Mouse (Mus musculus): ENCODE results near the gene Eqtn. TPM values are rescaled to one million over a fixed set of nuclear protein-coding genes. Genes with fewer than 3 reads are reported as not detected.

Gene Eqtn
- total RNA-seq (2017) = not detected in 2 replicates

DNA sequence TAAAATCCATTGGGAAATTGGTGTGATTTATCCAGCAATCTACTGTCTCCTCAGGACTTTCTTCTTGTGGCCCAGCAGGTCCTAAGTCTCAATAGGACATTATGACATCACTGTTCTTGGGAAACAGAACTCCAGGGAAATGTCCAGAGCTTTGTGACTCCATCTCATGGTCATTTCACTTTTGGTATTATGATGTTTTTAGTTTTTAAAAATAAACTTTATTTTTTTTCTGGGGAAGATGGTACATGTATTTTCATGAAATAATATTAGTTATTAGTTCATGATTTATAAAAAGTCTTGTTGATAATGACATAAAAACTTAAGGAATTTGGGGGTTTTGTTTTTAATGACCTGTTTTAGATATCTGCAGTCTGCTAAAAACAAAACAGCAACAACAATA is at the start of gene Eqtn:
Gene Eqtn, minus strand, starts transcription at position 101 of the 400 bp plus-strand sequence.
- ATAC-seq (replicated peaks; ENCODE audit: low read depth, poor library complexity, severe bottlenecking) = no peak

DNA sequence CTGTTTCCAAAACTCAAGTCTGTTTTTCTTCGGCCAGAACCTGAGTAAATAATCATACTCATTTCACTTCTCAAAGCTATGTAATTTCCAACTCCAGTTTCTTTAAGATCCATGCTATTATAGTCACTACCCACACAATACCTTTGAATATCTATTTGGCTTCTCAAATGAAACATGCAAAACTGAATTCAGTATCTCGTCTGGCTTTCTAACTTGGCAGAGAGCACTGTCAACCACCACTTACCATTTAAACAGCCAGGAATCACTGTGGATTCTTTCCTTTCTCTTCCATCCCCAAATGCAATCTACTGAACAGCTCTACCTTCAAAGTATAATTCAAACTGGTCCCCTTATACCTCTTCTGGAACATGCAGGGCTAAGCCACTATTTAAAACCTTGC is 44.7 kb upstream of the Eqtn start:
- ATAC-seq (replicated peaks; ENCODE audit: low read depth, poor library complexity, severe bottlenecking) = no peak

DNA sequence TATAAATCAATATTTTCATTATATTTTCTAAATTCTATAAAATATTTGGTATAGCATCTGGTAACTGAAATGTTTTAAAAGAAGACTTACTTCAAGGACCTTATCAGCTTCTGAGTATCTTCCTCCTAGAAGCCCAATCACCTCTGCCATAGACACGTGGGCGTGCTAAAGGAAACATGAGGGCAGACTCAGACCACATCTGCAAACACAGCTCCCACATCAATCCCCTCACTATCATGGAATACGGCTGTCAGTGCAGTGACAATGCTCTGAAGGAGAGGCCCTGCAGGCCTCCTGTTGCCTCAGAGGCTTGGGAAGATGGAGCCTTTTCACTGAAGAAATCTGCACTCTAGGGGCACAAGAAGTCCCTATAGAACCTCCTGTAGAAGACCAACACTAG is 24.1 kb upstream of the Eqtn start:
- ATAC-seq (replicated peaks; ENCODE audit: low read depth, poor library complexity, severe bottlenecking) = peak; percentile 66; the same call in 1 of the 2 replicates

DNA sequence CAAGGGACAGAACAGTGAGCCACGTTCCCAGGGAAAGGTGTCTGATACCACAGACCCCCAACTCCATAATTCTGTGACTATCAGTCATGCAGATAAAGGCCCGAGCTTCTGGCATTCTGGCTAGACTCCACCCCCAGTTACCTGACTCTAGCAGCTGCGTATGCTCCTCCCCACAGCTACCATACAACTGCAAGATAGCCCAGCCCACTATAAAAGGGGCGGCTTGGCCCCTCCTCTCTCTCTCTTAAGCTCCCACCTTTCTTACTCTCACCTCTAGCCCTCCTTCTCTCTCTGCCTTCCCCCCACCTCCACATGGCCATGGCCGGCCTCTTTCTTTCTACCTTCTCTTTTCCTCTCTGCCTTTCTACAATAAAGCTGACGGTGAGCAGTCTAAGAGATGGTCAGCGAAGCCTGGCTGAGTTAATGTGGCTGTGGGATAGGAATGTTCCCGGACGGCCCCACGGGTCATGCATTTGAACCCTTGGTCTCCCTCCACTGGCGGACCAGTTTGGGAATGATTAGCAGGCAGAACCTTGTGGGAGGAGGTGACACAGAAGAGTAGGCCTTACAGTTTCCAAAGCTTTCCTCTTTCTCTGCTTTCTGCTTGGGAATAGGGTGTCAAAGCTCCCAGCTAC is 12.7 kb upstream of the Eqtn start:
- no peak for ATAC-seq (replicated peaks; ENCODE audit: low read depth, poor library complexity, severe bottlenecking)

DNA sequence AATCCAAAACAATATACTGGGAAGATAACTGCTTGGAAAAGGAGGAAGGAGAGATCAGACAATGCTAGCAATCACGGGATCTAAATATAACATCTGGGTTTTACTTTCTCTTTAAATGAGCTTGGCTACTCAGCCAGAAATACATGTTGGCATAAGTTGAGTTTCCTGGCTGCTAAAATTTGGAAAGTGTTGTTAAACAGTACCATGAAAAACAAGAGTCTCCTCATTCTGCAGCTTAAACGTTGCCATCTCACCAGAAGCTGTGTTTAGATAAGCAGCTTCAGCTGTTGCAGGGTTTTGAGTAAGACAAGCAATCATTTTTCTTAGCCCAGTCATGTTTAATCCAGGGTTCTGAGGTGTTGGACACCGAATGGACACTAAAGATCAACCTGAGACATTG is 26.9 kb downstream of the Eqtn start:
- ATAC-seq (replicated peaks; ENCODE audit: low read depth, poor library complexity, severe bottlenecking) = no peak

DNA sequence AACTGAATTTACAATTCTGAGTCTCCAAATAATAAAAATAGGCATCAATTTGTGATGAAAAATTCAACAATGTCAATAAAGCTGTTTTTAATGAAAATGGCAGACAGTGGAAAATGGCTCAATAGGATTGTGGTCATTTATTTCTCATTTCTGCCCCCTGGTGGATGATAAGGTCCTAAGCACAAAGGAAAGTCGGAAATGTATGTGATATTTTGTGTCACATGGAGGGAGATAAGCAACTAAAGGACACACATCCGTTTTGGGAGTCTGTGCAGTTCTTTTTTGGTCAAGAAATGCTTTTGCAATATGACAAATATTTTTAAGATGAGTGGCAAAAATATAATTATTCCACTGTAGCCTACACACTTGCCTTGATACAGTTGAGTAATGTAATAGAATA is 27.9 kb downstream of the Eqtn start:
- peak; percentile 85 for ATAC-seq (replicated peaks; ENCODE audit: low read depth, poor library complexity, severe bottlenecking)

Other genes with a start within 250 kb of the Eqtn start
- 9.7 and 10.9 TPM in 2 replicates for gene Tek, start 189.6 kb downstream of the Eqtn start, total RNA-seq (2017)
- 50.8 and 53.1 TPM in 2 replicates for gene Mysm1, start 50.3 kb upstream of the Eqtn start, total RNA-seq (2017)
- 292 and 381 TPM in 2 replicates for gene Jun, start 123.4 kb upstream of the Eqtn start, total RNA-seq (2017)

Measured in common myeloid progenitor, adult 5-6 weeks (primary cell).